Mouse (Mus musculus) megakaryocyte, embryonic 14.5 days (primary cell): Measurements from ENCODE around the gene Asb16. TPM values are rescaled to one million over a fixed set of nuclear protein-coding genes. Genes with fewer than 3 reads are reported as not detected.
"Not testable (repeated sequence)": the region's sequence is repeated elsewhere in the genome, so short reads cannot be mapped to it uniquely, and the experiment has no call there.

Experiments
- H3K27me3 ChIP-seq: replicated peaks from 2 replicates; pipeline ENCODE3; 2012; ENCODE audit warnings: inconsistent platforms
- H3K36me3 ChIP-seq: replicated peaks from 2 replicates; pipeline ENCODE3; 2012; ENCODE audit warnings: low read length, inconsistent platforms, mixed read lengths
- H3K4me1 ChIP-seq: 2 replicates; pipeline ENCODE4 v1.6.1; 2012; ENCODE audit warnings: inconsistent platforms
- H3K4me3 ChIP-seq: replicated peaks from 2 replicates; pipeline ENCODE3; 2012; ENCODE audit warnings: moderate library complexity, mild to moderate bottlenecking, inconsistent platforms
- H3K9me3 ChIP-seq: 2 replicates; pipeline ENCODE4 v1.6.1; 2012; ENCODE audit warnings: inconsistent platforms
- FLI1 ChIP-seq: IDR thresholded peaks from 2 replicates; pipeline ENCODE4 v1.6.1; 2012; ENCODE audit warnings: low read length, inconsistent platforms, mixed read lengths
- GATA1 ChIP-seq: IDR thresholded peaks from 3 replicates; pipeline ENCODE4 v1.6.1; 2012; ENCODE audit warnings: mixed read lengths, low read length, inconsistent platforms, borderline replicate concordance
- polyA plus RNA-seq: library from polyadenylated mRNA; stranded (reverse); fragments of >175 nt; gene quantifications from 2 replicates; pipeline ENCODE4 v1.2.3, GENCODE M21; 2012; ENCODE audit warnings: low replicate concordance; ENCODE audit not compliant: insufficient read depth

The Asb16 gene
- polyA plus RNA-seq, 1 experiment, result not detected

DNA sequence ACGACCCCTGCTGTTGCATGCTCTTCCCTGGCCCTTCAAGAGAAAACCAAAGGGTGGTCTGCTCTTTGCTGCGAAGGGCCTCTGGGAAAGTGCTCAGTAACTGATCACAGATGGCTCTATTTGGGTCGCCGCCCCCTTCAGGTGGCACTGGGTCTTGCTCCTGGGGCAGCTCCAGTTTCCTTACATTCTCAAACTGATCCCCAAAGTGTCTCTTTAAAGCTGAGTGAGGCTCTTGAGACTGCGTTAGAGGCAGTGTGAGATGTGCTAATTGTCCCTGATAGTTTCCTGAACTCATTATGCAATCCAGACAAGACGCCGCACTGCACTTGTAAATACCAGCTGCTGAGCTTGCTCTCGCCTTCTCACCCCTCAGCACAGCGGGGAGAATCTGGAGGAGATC lies 11.0 kb upstream of the Asb16 start:
- peaks cover 20% of the 10 kb centered on the region for H3K4me1 ChIP-seq
- no peaks in the 10 kb centered on the region for H3K27me3 ChIP-seq
- TF ChIP-seq GATA1 (no peak), FLI1 (no peak)
- H3K4me3 ChIP-seq, result no peak overlapping the region
- H3K36me3 ChIP-seq, result peaks cover 94% of the 10 kb centered on the region
- no peaks in the 10 kb centered on the region for H3K9me3 ChIP-seq

DNA sequence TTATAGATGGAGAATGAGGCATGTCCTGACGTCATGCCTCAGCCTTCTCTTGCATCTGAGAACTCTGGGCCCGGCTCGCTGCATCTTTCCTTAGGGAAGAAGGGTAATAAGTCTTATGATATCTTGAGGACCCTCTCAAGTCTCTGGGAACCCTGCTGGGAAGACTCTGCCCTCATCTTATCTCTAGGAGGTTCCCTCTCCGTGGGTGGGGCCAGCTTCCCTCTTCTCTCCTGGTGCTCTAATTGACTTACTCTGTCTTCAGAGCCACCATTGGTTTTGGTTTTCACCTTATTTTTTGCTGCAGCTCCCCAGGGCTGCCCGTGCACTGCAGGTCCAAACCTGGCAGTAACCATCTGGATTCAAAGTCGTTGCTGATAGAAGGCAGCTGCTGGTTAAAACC lies 10.4 kb upstream of the Asb16 start:
- peaks cover 20% of the 10 kb centered on the region for H3K4me1 ChIP-seq
- no peaks in the 10 kb centered on the region for H3K27me3 ChIP-seq
- no peaks in the 10 kb centered on the region for H3K9me3 ChIP-seq
- H3K36me3 ChIP-seq, result peaks cover 93% of the 10 kb centered on the region
- no peak overlapping the region for H3K4me3 ChIP-seq
- TF ChIP-seq GATA1 (no peak), FLI1 (no peak)

DNA sequence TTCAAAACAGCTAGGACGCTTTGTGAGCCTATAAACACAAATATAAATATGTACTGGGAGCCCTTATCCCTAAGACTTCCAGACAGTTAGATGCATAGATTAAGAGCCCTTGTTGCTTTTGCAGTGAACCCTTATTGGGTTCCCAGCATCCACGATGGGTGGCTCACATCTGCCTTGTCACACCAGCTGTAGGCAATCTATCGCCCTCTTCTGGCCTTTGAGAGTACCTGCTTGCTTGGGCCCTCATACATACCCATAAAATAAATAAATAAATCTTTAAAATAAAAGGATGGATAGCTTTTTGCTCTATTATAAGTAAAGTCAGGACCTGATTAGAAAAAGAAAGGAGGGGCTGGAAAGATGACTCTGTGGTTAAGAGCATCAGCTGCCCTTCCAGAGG lies 10.0 kb upstream of the Asb16 start:
- TF ChIP-seq GATA1 (no peak), FLI1 (no peak)
- H3K27me3 ChIP-seq, result no peaks in the 10 kb centered on the region
- no peaks in the 10 kb centered on the region for H3K9me3 ChIP-seq
- peaks cover 20% of the 10 kb centered on the region for H3K4me1 ChIP-seq
- no peak overlapping the region for H3K4me3 ChIP-seq
- peaks cover 93% of the 10 kb centered on the region for H3K36me3 ChIP-seq

DNA sequence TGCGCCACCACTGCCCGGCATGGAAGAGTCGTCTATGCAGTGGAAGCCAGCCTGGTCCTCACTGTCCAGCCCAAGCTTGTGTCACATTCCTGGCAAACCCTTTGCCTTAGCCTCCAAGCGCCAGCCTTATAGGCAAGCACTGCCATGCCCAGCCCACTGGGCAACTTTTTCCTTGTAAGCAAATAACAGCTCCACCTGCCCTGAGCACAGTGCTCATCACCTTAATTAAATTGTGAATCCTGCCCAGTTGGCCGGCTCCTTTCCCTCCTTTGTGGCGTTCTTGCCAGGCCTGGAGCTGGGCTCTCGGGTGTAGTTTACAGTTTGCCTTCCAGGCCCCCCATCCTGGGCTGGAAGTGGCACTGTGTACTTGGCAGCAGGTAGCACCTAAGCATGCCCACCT lies 5.3 kb upstream of the Asb16 start:
- TF ChIP-seq FLI1, result no peak
- no peak for TF ChIP-seq GATA1
- Histone ChIP-seq H3K4me3 (no peak overlapping the region), H3K9me3 (no peaks in the 10 kb centered on the region), H3K27me3 (no peaks in the 10 kb centered on the region), H3K4me1 (peaks cover 15% of the 10 kb centered on the region), H3K36me3 (peaks cover 65% of the 10 kb centered on the region)

DNA sequence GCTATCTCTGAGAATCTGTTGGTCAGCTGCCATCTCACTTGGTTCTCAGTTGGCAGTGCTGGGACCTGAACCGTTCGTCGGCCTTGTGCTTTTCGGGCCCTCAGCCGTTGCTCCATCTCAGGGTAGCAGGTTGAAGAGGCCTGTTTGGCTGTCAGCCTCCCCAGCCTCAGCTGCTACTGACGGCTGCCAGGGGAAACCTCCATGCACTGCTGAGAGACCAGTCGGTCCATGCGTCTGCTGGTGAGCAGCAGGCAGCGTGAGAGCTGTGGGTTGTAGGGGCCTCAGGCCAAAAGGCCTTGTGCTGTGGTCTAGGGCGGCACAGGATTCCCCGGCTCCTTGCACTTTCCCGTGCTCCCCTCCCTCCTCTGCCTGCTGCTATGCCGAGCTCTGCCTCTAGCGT lies 2.7 kb upstream of the Asb16 start:
- Histone ChIP-seq H3K9me3 (no peaks in the 10 kb centered on the region), H3K4me3 (no peak overlapping the region), H3K36me3 (peaks cover 42% of the 10 kb centered on the region), H3K27me3 (peaks cover 5% of the 10 kb centered on the region), H3K4me1 (peaks cover 21% of the 10 kb centered on the region)
- TF ChIP-seq GATA1, result no peak
- no peak for TF ChIP-seq FLI1

DNA sequence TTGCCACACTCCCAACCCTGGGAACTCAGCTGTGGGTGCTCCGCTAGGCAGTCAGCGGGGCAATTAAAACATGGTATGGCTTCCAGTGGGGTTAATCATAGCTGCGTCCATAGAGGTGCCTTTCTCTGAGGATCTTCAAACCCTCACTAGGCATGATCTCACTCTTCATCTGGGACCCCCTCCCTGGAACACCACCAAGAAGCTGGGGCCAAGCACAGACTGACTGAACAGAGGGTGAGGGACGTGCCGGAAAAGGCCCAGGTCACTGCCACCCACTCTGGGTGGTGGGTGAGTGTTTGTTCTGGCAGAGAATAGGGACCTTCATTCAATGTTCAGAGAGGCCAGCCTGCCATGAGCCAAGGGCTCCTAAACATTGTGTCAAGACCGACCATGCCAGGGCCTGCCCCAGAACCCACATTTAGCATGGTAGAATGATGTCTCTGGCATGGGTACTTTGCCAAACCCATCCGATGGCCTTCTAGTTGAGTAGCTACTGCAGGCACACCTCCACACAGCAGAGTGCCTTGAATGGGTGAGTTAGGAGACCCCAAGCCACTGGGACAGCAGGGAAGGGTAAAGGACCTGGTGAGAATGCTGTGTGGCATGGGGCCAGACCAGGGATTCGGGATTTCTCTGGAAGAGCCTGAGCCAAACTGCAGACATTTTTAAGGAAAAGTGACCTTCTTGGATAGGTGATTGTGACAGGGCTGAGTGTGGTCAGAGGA lies 1.8 kb upstream of the Asb16 start:
- Histone ChIP-seq H3K4me1 (peaks cover 21% of the 10 kb centered on the region), H3K27me3 (peaks cover 8% of the 10 kb centered on the region), H3K36me3 (peaks cover 34% of the 10 kb centered on the region), H3K9me3 (no peaks in the 10 kb centered on the region), H3K4me3 (no peak overlapping the region)
- TF ChIP-seq GATA1, result no peak
- no peak for TF ChIP-seq FLI1

DNA sequence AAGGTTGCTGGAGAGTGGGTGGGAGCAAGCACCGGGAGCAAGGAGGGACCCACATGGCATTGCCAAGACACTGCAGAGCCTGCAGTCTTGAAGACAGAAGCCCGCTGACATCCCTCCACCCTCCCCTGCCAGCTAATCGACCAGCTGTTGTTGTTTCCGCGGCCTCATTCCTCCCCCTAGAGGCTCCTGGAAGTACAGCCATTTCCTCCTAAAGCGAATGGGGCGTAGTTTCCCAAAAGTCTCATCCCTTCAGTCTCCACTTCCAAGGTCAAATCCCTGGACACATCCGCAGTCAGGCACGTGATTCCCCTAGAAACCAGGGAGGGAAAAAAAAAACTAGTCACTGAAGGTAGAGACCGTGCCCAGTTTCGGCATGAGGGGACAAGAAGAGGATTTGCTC lies 1.1 kb upstream of the Asb16 start:
- TF ChIP-seq FLI1 (no peak), GATA1 (no peak)
- Histone ChIP-seq H3K27me3 (peaks cover 12% of the 10 kb centered on the region), H3K9me3 (no peaks in the 10 kb centered on the region), H3K4me3 (peak overlapping the region; percentile 72), H3K36me3 (peaks cover 27% of the 10 kb centered on the region), H3K4me1 (peaks cover 21% of the 10 kb centered on the region)

DNA sequence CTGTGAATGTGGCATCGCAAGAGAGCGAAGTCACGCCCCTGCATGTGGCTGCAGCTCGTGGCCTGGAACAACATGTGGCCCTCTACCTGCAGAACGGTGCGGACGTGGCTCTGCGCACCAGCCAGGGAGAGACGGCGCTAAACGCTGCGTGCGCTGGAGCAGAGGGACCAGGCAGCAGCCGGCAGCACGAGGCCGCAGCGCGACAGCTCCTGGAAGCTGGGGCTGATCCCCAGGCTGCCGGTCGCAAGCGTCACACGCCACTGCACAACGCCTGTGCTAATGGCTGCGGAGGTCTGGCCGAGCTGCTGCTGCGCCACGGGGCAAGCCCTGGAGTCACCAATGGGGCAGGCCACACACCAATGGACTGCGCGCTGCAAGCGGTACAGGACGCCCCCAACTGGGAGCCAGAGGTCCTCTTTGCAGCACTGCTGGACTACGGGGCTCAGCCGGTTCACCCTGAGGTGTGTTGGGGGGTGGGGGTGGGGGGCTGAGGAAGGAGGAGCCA lies 7.9 kb downstream of the Asb16 start:
- TF ChIP-seq FLI1 (no peak), GATA1 (no peak)
- Histone ChIP-seq H3K9me3 (no peaks in the 10 kb centered on the region), H3K27me3 (peaks cover 25% of the 10 kb centered on the region), H3K4me3 (peak overlapping the region; percentile 76), H3K36me3 (no peaks in the 10 kb centered on the region), H3K4me1 (peaks cover 12% of the 10 kb centered on the region)

DNA sequence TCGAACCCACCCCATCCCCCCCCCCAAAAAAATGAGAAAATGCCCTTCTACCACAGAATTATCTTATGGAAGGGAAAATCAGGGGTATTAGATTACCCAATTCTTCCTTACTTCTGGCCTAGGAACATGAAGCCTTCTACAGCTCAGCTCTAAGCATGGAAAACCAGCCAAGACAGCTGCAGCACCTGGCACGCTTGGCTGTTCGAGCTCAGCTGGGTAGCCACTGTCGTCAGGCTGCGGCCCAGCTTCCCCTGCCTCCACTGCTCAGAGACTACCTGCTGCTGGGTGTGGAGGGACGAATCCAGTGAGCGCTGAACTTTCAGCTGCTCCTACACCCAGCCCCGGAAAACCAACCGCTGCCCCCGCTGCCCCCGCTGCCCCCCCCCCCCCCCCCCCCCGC lies 9.2 kb downstream of the Asb16 start:
- H3K4me1 ChIP-seq, result peaks cover 12% of the 10 kb centered on the region
- no peaks in the 10 kb centered on the region for H3K36me3 ChIP-seq
- H3K9me3 ChIP-seq, result no peaks in the 10 kb centered on the region
- no peak overlapping the region for H3K4me3 ChIP-seq
- H3K27me3 ChIP-seq, result peaks cover 20% of the 10 kb centered on the region
- TF ChIP-seq GATA1, result no peak
- no peak for TF ChIP-seq FLI1

DNA sequence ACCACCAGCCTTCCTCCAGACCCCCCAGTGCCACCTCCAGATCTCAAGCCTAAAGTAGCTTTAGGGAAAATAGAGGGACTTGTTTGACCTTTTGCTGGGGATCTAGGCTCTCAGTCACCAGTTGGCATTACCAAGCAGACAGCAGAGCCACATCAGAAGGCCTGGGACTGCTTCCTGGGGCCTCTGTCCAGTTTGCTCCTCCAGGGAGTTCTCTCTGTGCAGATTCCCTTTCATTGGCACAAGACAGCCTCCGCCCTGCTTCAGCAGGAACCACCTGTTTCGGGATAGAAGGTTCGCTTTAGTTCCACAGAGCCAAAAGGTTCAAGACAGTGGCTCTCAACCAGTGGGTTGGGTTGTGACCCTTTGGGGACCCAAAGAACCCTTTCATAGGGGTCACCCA lies 11.1 kb downstream of the Asb16 start:
- TF ChIP-seq GATA1 (no peak), FLI1 (no peak)
- no peak overlapping the region for H3K4me3 ChIP-seq
- peaks cover 12% of the 10 kb centered on the region for H3K4me1 ChIP-seq
- no peaks in the 10 kb centered on the region for H3K36me3 ChIP-seq
- H3K27me3 ChIP-seq, result peaks cover 18% of the 10 kb centered on the region
- no peaks in the 10 kb centered on the region for H3K9me3 ChIP-seq

DNA sequence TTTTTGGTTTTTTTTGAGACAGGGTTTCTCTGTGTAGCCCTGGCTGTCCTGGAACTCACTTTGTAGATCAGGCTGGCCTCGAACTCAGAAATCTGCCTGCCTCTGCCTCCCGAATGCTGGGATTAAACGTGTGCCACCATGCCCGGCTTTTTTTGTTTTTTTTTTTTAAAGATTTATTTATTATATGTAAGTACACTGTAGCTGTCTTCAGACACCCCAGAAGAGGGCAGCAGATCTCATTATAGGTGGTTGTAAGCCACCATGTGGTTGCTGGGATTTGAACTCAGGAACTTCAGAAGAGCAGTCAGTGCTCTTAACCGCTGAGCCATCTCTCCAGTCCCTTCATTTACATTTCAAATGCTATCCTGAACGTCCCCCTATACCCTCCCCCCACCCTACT lies 11.7 kb downstream of the Asb16 start:
- not testable (repeated sequence) for H3K36me3 ChIP-seq, H3K9me3 ChIP-seq, H3K4me3 ChIP-seq, H3K4me1 ChIP-seq
- peaks cover 16% of the 10 kb centered on the region for H3K27me3 ChIP-seq
